Mouse (Mus musculus) stomach, postnatal 0 days (tissue): ENCODE measurements around the gene Sh3glb2. TPM values are rescaled to one million over a fixed set of nuclear protein-coding genes. Genes with fewer than 3 reads are reported as not detected.
A peak's percentile ranks its signal among the peaks of the same experiment; 100 is the strongest.

Source experiments
- ATAC-seq: fragments of 200-750 bp; cut with Nextera tagmentation; 2 replicates; pipeline ENCODE4 v1.8.0; 2017; ENCODE audit not compliant: low FRiP score, low TSS enrichment
- DNase-seq: peaks from one replicate; pipeline ENCODE4 v3.0.0-alpha.2; 2016; ENCODE audit warnings: low spot score
- H3K27ac ChIP-seq: fragments of 300-500 bp; sonication (generic); replicated peaks from 2 replicates; pipeline ENCODE4 v1.5.1; 2014; ENCODE audit warnings: mild to moderate bottlenecking, control low read depth
- H3K27me3 ChIP-seq: fragments of 300-500 bp; sonication (generic); 2 replicates; pipeline ENCODE4 v1.6.1; 2014; ENCODE audit warnings: low read length; ENCODE audit not compliant: control insufficient read depth, insufficient read depth
- H3K36me3 ChIP-seq: fragments of 300-500 bp; sonication (generic); 2 replicates; pipeline ENCODE4 v1.6.1; 2014; ENCODE audit warnings: low read length, mixed read lengths; ENCODE audit not compliant: control insufficient read depth, insufficient read depth
- H3K4me1 ChIP-seq: fragments of 300-500 bp; sonication (generic); replicated peaks from 2 replicates; pipeline ENCODE4 v1.6.1; 2014; ENCODE audit warnings: antibody characterized with exemption; ENCODE audit not compliant: control insufficient read depth, insufficient read depth
- H3K4me2 ChIP-seq: fragments of 300-500 bp; sonication (generic); replicated peaks from 2 replicates; pipeline ENCODE4 v1.6.1; 2014; ENCODE audit warnings: low read depth, mild to moderate bottlenecking, control low read depth, moderate library complexity
- H3K4me3 ChIP-seq: fragments of 300-500 bp; sonication (generic); 2 replicates; pipeline ENCODE4 v1.5.1; 2014; ENCODE audit warnings: low read depth, low read length, control low read depth
- H3K9ac ChIP-seq: fragments of 300-500 bp; sonication (generic); 2 replicates; pipeline ENCODE4 v1.6.1; 2014; ENCODE audit warnings: mild to moderate bottlenecking, low read length, control low read depth, mixed read lengths
- H3K9me3 ChIP-seq: fragments of 300-500 bp; sonication (generic); 2 replicates; pipeline ENCODE4 v1.6.1; 2016; ENCODE audit warnings: low read length; ENCODE audit not compliant: control insufficient read depth
- CTCF ChIP-seq: IDR thresholded peaks from 2 replicates; pipeline ENCODE4 v1.5.1; 2016; ENCODE audit warnings: antibody characterized with exemption, low read depth, mild to moderate bottlenecking, moderate library complexity
- EP300 ChIP-seq: optimal IDR thresholded peaks from 2 replicates; pipeline ENCODE3; 2016; ENCODE audit warnings: antibody characterized with exemption
- WGBS: fragments of 180-500 bp; shearing (Covaris S2); extraction: QIAGEN DNeasy Blood & Tissue Kit; methylation state at CpG from one replicate; pipeline ENCODE4 v1.1.7; 2014; 5-methylcytosine and 5-hydroxymethylcytosine counted together
- polyA plus RNA-seq: library from polyadenylated mRNA; unstranded; fragments of >200 nt; fragmentation: Nextera tagmentation; extraction: Ambion mirVana; gene quantifications from 2 replicates; pipeline ENCODE4 v1.2.1, GENCODE M21; 2015

Sh3glb2 gene
- polyA plus RNA-seq, 1 experiment from 2014 or later = 84.9 TPM

DNA sequence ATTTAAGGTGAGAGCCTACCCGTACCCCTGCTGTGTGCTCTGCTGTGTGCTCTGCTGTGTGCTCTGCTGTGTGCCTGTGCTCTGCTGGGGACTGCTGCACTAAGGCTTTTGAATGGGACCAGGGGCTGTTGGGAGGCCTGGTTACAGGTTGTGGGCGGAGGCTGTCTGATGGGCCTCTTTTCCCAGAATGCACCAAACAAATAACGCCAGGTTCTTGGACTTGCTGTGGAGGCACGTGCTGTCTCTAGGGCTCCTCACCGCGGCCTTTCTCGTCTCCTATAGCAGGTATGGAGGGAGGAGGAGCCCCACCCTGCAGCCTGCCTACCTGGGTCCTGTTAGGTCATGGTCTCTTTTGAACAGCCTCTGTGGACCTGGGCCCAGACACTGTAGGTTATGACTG is 37.1 kb upstream of the Sh3glb2 start:
- no peak overlapping the region for H3K4me3 ChIP-seq
- no peak for ATAC-seq
- H3K27ac ChIP-seq = peak overlapping the region; percentile 56
- H3K36me3 ChIP-seq = peaks cover 13% of the 10 kb centered on the region; the same call in 1 of the 2 replicates
- 65% methylated on average over 7 of the region's 7 CpGs for WGBS
- DNase-seq = peak; percentile 68
- H3K9ac ChIP-seq = 0 out of 2 replicates have a peak overlapping the region, but pooled peaks have one; percentile 35
- H3K9me3 ChIP-seq = no peaks in the 10 kb centered on the region
- no peak overlapping the region for H3K4me2 ChIP-seq
- no peaks in the 10 kb centered on the region for H3K27me3 ChIP-seq
- TF ChIP-seq EP300 = no peak
- peak; percentile 24; the same call in 1 of the 2 replicates for TF ChIP-seq CTCF
- peaks cover 4% of the 10 kb centered on the region; the same call in 1 of the 2 replicates for H3K4me1 ChIP-seq

DNA sequence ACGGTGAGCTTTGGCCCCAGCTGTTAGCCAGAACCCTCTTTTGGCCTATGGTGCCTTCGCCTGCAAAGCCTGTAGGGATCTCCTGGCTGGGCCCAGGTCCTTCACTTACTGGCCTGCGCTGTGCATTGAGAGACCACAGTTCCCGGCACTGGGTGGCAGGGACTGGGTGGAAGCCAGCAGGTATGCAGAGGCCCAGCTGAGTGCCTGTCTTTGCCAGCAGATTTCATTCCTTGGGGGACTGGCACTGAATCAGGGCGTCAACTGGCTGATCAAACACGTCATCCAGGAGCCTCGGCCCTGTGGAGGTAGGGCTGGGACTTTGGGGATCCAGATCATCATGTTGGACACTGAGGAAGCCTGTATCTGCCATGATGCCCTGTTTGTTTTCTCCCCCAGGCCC is 36.6 kb upstream of the Sh3glb2 start:
- H3K4me3 ChIP-seq = no peak overlapping the region
- no peak for TF ChIP-seq CTCF
- TF ChIP-seq EP300 = no peak
- peaks cover 13% of the 10 kb centered on the region; the same call in 1 of the 2 replicates for H3K36me3 ChIP-seq
- H3K27me3 ChIP-seq = no peaks in the 10 kb centered on the region
- 0 out of 2 replicates have a peak overlapping the region, but pooled peaks have one; percentile 35 for H3K9ac ChIP-seq
- ATAC-seq (no peak), DNase-seq (no peak)
- peak overlapping the region; percentile 56 for H3K27ac ChIP-seq
- H3K4me2 ChIP-seq = no peak overlapping the region
- WGBS = 74% methylated on average over 7 of the region's 7 CpGs
- H3K9me3 ChIP-seq = no peaks in the 10 kb centered on the region
- peaks cover 4% of the 10 kb centered on the region; the same call in 1 of the 2 replicates for H3K4me1 ChIP-seq

- Histone ChIP-seq H3K4me1 (peaks cover 4% of the 10 kb centered on the region; the same call in 1 of the 2 replicates), H3K27ac (peak overlapping the region; percentile 86), H3K4me3 (peak overlapping the region; percentile 87), H3K9me3 (no peaks in the 10 kb centered on the region), H3K27me3 (no peaks in the 10 kb centered on the region), H3K9ac (peak overlapping the region; percentile 75), H3K36me3 (peaks cover 5% of the 10 kb centered on the region; the same call in 1 of the 2 replicates), H3K4me2 (peak overlapping the region; percentile 68)
- peak; percentile 74 for DNase-seq
- TF ChIP-seq EP300 = no peak
- no peak for TF ChIP-seq CTCF
- ATAC-seq = peak; percentile 18
- 31% methylated on average over 1 of the region's 1 CpGs for WGBS
These were observed 34.2 kb upstream of the Sh3glb2 start for GRCm38 (mm10) chr2:30393370-30393656.

GRCm38 (mm10) chr2:30392577-30393369 is 33.6 kb upstream of the Sh3glb2 start:
- TF ChIP-seq CTCF = no peak
- TF ChIP-seq EP300 = no peak

GRCm38 (mm10) chr2:30392114-30392576 is 33.0 kb upstream of the Sh3glb2 start, which contains the start of gene Dolpp1:
Dolpp1 (plus strand) TSS chr2:30392254.
- Histone ChIP-seq H3K4me1 (peaks cover 4% of the 10 kb centered on the region; the same call in 1 of the 2 replicates), H3K9me3 (no peaks in the 10 kb centered on the region), H3K4me3 (peak within 1 kb of the TSS; percentile 87), H3K9ac (peak within 1 kb of the TSS; percentile 75), H3K4me2 (peak within 1 kb of the TSS; percentile 68), H3K36me3 (peaks cover 4% of the 10 kb centered on the region; the same call in 1 of the 2 replicates), H3K27me3 (no peaks in the 10 kb centered on the region), H3K27ac (peak within 1 kb of the TSS; percentile 86)
- TF ChIP-seq CTCF (peak; percentile 1; the same call in 1 of the 2 replicates), EP300 (peak; percentile 98)
- WGBS = under 1% methylated on average over 40 of the region's 40 CpGs
- DNase-seq (peak; percentile 98), ATAC-seq (peak; percentile 96)

More at GRCm38 (mm10) chr2:30392577-30393369, 33.6 kb upstream of the Sh3glb2 start:
- peak; percentile 82 for DNase-seq
- WGBS = 1% methylated on average over 43 of the region's 54 CpGs
- H3K27ac ChIP-seq = peak overlapping the region; percentile 86
- H3K27me3 ChIP-seq = no peaks in the 10 kb centered on the region
- ATAC-seq = peak; percentile 53
- H3K9me3 ChIP-seq = no peaks in the 10 kb centered on the region
- H3K9ac ChIP-seq = peak overlapping the region; percentile 75
- H3K4me3 ChIP-seq = peak overlapping the region; percentile 87
- H3K4me1 ChIP-seq = peaks cover 4% of the 10 kb centered on the region; the same call in 1 of the 2 replicates
- H3K4me2 ChIP-seq = peak overlapping the region; percentile 68
- peaks cover 4% of the 10 kb centered on the region; the same call in 1 of the 2 replicates for H3K36me3 ChIP-seq
